Mouse (Mus musculus) small intestine, adult 2 months (tissue): ENCODE results near the gene Zfyve28.

Source experiments
- CTCF ChIP-seq: fragments of 200-500 bp; IDR thresholded peaks from 2 replicates; pipeline ENCODE4 v1.5.1; 2012; ENCODE audit warnings: low read depth, mild to moderate bottlenecking, control low read depth, inconsistent platforms, low read length, moderate library complexity, mixed read lengths; ENCODE audit not compliant: insufficient replicate concordance, insufficient read length; ENCODE audit errors: extremely low read depth
- POLR2A ChIP-seq: fragments of 200-500 bp; IDR thresholded peaks from 2 replicates; pipeline ENCODE4 v1.6.1; 2012; ENCODE audit warnings: low read depth, mild to moderate bottlenecking, control low read depth, inconsistent platforms, low read length, moderate library complexity

DNA sequence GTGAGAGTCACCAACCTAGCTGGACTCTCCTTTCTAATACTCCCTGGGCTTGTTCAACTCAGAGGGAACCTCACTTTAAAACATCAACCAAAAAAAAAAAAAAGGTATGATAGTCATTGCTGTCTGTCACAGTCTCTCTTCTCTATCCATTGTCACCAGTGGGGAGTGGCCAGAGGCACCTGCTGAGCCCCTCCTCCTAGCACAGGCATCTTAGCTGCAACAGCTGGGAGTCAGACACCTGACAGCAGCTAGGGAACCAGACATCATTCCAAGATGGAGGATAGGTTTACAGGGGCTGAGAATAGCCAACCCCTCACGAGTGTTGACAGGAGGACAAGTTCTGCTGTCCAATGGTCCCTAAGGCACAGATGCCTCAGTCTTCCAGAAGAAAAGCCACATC lies 93.8 kb downstream of the Zfyve28 start:
- no peak for TF ChIP-seq CTCF
- TF ChIP-seq POLR2A: no peak
